Mouse (Mus musculus) kidney, adult 2 months (tissue): ENCODE measurements at regions not wholly inside any gene's neighbourhood (a gene's known extent, or its start where the extent isn't known, plus 50 kb on each side); places are given as distances from the start of the nearest gene placed in this dataset.
"Not testable (repeated sequence)": the region's sequence is repeated elsewhere in the genome, so short reads cannot be mapped to it uniquely, and the experiment has no call there.

Source experiments
- CTCF ChIP-seq: fragments of 200-500 bp; conservative IDR thresholded peaks from 2 replicates; pipeline ENCODE4 v1.5.1; 2011; ENCODE audit warnings: low read depth, mild to moderate bottlenecking, control low read depth, low read length, moderate library complexity, mixed read lengths; ENCODE audit not compliant: insufficient read depth, insufficient read length
- POLR2A ChIP-seq: fragments of 200-500 bp; IDR thresholded peaks from one replicate; pipeline ENCODE4 v1.6.1; 2011; ENCODE audit warnings: low read depth, low read length, control low read depth

DNA sequence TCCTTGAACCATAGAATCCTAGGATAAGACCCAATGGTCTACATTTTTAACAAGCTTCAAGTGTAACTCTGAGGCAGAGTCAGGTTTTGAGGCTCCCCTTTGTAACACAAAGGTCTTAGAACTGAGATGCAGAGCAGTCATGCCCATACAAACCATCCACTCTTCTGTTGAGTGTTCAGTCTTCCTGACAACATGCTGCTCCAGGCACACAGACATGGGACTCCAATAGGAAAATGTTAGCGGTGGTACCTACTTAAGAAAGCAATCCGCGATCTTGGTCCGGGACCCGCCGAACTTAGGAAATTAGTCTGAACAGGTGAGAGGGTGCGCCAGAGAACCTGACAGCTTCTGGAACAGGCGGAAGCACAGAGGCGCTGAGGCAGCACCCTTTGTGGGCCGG is 89.0 kb upstream of the Fam78b start:
- not testable (repeated sequence) for TF ChIP-seq CTCF, POLR2A
